Mouse (Mus musculus): Measurements from ENCODE around the gene Ssc4d.

DNA sequence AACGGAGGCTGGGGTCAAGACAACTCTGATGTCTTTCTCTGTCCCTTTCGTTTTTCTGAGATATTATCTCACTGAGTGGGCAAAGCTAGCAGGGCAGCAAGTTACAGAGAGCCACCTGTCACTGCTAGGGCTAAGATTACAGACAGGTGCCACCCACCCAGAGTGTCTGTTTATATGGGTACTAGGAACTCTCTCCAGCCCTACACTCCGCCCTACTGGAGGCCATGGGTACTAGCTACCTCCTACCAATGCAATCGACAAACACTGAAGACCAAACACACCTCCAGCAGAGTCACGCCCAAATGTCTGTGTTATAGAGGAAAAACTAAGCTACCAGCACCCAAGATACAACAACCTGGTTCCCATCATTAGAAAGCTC, 56.3 kb downstream of the Ssc4d start:
- TF ChIP-seq GATA1 (IDR thresholded peaks at IDR 0.05; ENCODE audit: borderline replicate concordance, low read length) (no peak), FLI1 (IDR thresholded peaks at IDR 0.05; ENCODE audit: low read length) (no peak)
